Mouse (Mus musculus): ENCODE measurements around the gene Armcx2. TPM values are rescaled to one million over a fixed set of nuclear protein-coding genes. Genes with fewer than 3 reads are reported as not detected.
A peak's percentile ranks its signal among the peaks of the same experiment; 100 is the strongest.
"Not testable (repeated sequence)": the region's sequence is repeated elsewhere in the genome, so short reads cannot be mapped to it uniquely, and the experiment has no call there.

Gene Armcx2
- 1 to 10 TPM; 5.0 to 8.9 TPM for polyA plus RNA-seq (2017; shearing (Covaris generic))

- ATAC-seq, result peak; percentile 78
Observed at GRCm38 (mm10) chrX:134808755-134809224, at the start of gene Armcx2. TSS of gene Armcx2 (minus strand) at chrX:134809221.

GRCm38 (mm10) chrX:134849662-134850061 lies 40.6 kb upstream of the Armcx2 start:
- ATAC-seq, result no peak

GRCm38 (mm10) chrX:134844424-134844823 lies 35.4 kb upstream of the Armcx2 start:
- no peak for ATAC-seq

- ATAC-seq, result no peak
Observed at GRCm38 (mm10) chrX:134830508-134830907, 21.5 kb upstream of the Armcx2 start.

GRCm38 (mm10) chrX:134807833-134808754 lies 927 bp downstream of the Armcx2 start:
- peak; percentile 52 for ATAC-seq

GRCm38 (mm10) chrX:134787728-134788127 lies 21.3 kb downstream of the Armcx2 start:
- ATAC-seq, result no peak

GRCm38 (mm10) chrX:134763428-134764198 lies 45.4 kb downstream of the Armcx2 start:
- not testable (repeated sequence) for ATAC-seq

GRCm38 (mm10) chrX:134757293-134757995 lies 51.6 kb downstream of the Armcx2 start:
- ATAC-seq, result no peak

GRCm38 (mm10) chrX:134756434-134757292 lies 52.4 kb downstream of the Armcx2 start, which contains the start of gene Armcx3:
TSS of gene Armcx3 (plus strand) at chrX:134756595.
- ATAC-seq, result peak; percentile 87

Other genes starting within 250 kb of the Armcx2 start
- 1 to 10 TPM in 1 of 2 experiments, under 1 TPM in 1; 0.65 to 2.3 TPM for gene Btk, start 225.7 kb downstream of the Armcx2 start, polyA plus RNA-seq (2017; shearing (Covaris generic))
- gene Rpl36a, start 223.6 kb downstream of the Armcx2 start, polyA plus RNA-seq (2017; shearing (Covaris generic)), result 100 to 1,000 TPM; 650 to 747 TPM
- gene Gla, start 208.1 kb downstream of the Armcx2 start, polyA plus RNA-seq (2017; shearing (Covaris generic)), result 1 to 10 TPM; 4.6 to 5.0 TPM
- gene Hnrnph2, start 208.0 kb downstream of the Armcx2 start, polyA plus RNA-seq (2017; shearing (Covaris generic)), result 100 to 1,000 TPM in 1 of 2 experiments, 10 to 100 TPM in 1; 75.6 to 106 TPM
- 1 to 10 TPM in 1 of 2 experiments, under 1 TPM in 1; 0.82 to 1.2 TPM for gene Armcx4, start 122.7 kb downstream of the Armcx2 start, polyA plus RNA-seq (2017; shearing (Covaris generic))
- gene Armcx1, start 91.3 kb downstream of the Armcx2 start, polyA plus RNA-seq (2017; shearing (Covaris generic)), result 1 to 10 TPM; 1.3 to 2.2 TPM
- 1 to 10 TPM in 1 of 2 experiments, under 1 TPM in 1; 0.93 to 2.3 TPM for gene Armcx6, start 57.8 kb downstream of the Armcx2 start, polyA plus RNA-seq (2017; shearing (Covaris generic))
- gene Armcx3, start 52.6 kb downstream of the Armcx2 start, polyA plus RNA-seq (2017; shearing (Covaris generic)), result 10 to 100 TPM in 1 of 2 experiments, 1 to 10 TPM in 1; 5.9 to 11.8 TPM
- gene Nxf2, start 155.5 kb upstream of the Armcx2 start, polyA plus RNA-seq (2017; shearing (Covaris generic)), result under 1 TPM in 1 of 2 experiments, not detected in 1; 0.25 TPM
- 1 to 10 TPM; 5.2 to 5.8 TPM for gene Zmat1, start 200.0 kb upstream of the Armcx2 start, polyA plus RNA-seq (2017; shearing (Covaris generic))

All from activated CD4-positive, CD25-positive, alpha-beta regulatory T cell, adult 4 months (primary cell).